Mouse (Mus musculus): ENCODE results near the gene Syt3. TPM values are rescaled to one million over a fixed set of nuclear protein-coding genes. Genes with fewer than 3 reads are reported as not detected.
A peak's percentile ranks its signal among the peaks of the same experiment; 100 is the strongest.

Gene Syt3
- 3.0 and 3.3 TPM in 2 replicates for polyA plus RNA-seq (2016; fragmentation: Nextera tagmentation; extraction: Ambion mirVana)

GRCm38 (mm10) chr7:44383980-44384715 lies at the start of gene Syt3:
Gene Syt3, plus strand, starts transcription at chr7:44384102.
- Histone ChIP-seq H3K27me3 (peaks cover 55% of the 10 kb centered on the region), H3K36me3 (no peaks in the 10 kb centered on the region), H3K4me2 (peak within 1 kb of the TSS; percentile 93), H3K4me3 (replicated peaks) (peak within 1 kb of the TSS; percentile 54), H3K27ac (no peak within 1 kb of the TSS), H3K4me1 (replicated peaks) (no peaks in the 10 kb centered on the region; the same call in 1 of the 2 replicates), H3K9me3 (no peaks in the 10 kb centered on the region), H3K9ac (replicated peaks) (peak within 1 kb of the TSS; percentile 50)
- 1% methylated on average over 25 of the region's 33 CpGs for WGBS
- ATAC-seq (ENCODE audit: insufficient number of reproducible peaks, insufficient read depth, low FRiP score, low TSS enrichment, low read depth), result peak; percentile 80

DNA sequence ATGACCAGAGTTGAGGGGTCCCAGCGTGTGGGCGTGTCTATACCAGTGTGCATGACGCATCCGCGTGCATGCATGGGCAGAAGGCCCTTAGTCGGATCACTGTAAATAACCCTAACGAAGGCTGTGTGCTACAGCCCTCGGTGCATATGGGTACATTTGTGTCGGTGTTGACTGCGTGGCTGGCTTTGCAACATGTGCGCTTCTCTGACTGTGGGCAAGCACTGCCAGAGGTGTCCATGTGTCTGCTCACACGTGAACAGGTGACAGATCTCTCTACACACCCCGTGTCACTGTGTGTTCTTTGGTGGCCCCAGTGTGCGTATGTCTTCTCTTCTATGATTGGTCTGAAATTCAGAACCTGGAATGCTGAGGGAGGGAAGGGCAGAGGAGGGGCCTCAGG lies 49.8 kb upstream of the Syt3 start:
- no peak for ATAC-seq (ENCODE audit: insufficient number of reproducible peaks, insufficient read depth, low FRiP score, low TSS enrichment, low read depth)
- H3K27ac ChIP-seq, result no peak overlapping the region
- H3K9ac ChIP-seq (replicated peaks), result no peak overlapping the region
- no peaks in the 10 kb centered on the region for H3K9me3 ChIP-seq
- WGBS, result 67% methylated on average over 14 of the region's 14 CpGs
- no peak overlapping the region for H3K4me2 ChIP-seq
- no peaks in the 10 kb centered on the region for H3K36me3 ChIP-seq
- H3K27me3 ChIP-seq, result peaks cover 78% of the 10 kb centered on the region
- H3K4me3 ChIP-seq (replicated peaks), result no peak overlapping the region
- peaks cover 8% of the 10 kb centered on the region for H3K4me1 ChIP-seq (replicated peaks)

DNA sequence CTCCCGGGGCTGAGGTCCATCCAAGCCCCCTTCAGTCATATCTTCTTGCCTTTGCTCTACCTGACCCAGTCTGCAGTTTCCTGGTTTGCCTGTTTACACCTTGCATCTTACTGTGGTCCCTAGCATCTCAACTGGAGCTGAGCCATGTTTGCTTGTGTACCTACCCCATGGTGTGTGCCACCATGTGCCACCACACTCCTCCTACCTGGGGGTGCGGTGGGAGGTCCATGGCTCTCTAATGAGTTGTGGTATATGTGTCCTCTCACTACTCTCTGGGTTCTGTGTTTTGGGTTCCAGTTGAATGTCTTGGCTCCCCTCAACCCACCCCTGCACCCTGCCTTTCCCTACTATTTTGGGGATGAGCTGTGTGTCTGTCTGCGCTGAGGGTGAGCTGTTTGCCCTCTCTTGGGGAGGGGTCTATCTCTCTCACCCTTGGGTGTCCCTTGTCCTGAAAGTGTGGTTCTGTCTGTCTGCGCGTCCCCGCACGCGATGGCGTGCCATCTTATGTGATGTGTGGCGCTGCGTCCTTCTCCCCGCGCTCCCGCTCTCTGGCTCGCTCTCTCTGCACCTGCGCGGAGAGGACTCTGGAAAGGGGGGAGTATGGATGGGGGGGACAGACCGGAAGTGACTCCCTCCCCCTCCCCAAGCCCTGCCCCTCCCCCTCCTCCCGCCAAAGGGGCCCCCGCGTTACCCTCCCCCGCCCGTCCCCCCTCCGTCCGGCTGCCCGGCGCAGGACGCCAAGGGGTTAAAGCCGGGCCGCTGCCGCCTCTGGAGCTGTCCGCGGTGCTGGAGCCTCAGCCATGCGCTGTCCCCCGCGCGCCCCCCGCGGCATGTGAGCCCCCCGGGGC lies 48.6 kb upstream of the Syt3 start:
- Histone ChIP-seq H3K4me2 (peak overlapping the region; percentile 88), H3K9ac (replicated peaks) (0 out of 2 replicates have a peak overlapping the region, but pooled peaks have one; percentile 12), H3K9me3 (no peaks in the 10 kb centered on the region), H3K36me3 (no peaks in the 10 kb centered on the region), H3K27ac (no peak overlapping the region), H3K27me3 (peaks cover 90% of the 10 kb centered on the region), H3K4me3 (replicated peaks) (peak overlapping the region; percentile 48), H3K4me1 (replicated peaks) (peaks cover 8% of the 10 kb centered on the region)
- 5% methylated on average over 21 of the region's 40 CpGs for WGBS
- 0 out of 2 replicates have a peak, but pooled peaks have one; percentile 49 for ATAC-seq (ENCODE audit: insufficient number of reproducible peaks, insufficient read depth, low FRiP score, low TSS enrichment, low read depth)

DNA sequence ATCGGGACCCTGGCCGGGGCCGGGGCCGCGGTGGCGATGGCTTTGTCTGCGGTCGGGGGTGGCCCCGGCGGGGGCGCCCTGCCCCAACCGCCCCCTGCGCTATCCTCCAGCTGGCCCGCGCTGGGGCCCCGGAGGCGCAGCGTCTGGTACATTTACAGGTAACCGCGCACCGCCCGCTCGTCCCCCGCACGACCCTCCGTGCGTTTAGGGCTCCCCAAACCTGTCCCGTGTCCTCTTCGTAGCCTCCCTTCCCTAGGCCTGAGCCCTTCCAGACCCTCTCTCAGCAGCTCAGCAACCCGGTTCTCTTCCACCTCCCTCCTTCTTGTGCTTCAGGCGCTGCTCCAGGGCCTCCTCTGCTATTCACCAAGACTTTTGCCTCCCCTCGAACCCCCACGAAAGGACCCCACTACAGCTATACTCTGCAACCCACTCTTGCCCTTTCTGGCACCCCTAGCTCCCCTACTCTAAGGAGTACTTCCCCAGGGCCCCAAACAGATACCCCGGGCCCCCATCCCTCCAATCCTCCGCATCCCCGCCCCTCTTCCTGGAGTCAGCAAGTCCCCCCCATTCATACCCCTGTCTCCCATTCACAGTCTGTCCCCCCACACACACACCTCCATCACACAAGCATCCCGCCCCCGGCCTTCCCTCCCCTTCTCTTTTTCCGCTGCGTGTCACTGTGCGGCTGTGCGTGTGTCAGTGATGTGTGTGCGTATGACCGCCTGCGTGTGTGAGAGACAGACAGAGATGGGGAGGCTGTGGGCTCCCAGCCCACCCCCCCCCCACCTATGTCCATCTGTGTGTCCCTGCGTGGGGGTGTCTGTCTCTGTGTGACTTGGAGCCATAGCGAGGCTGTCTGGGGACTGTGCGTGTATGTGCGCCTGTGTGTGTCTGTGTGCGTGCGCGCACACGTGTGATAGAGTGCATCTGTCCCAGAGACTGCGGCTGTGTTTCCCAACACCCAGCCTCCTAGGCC lies 47.6 kb upstream of the Syt3 start:
- peak overlapping the region; percentile 88 for H3K4me2 ChIP-seq
- peaks cover 8% of the 10 kb centered on the region for H3K4me1 ChIP-seq (replicated peaks)
- no peaks in the 10 kb centered on the region for H3K36me3 ChIP-seq
- peak overlapping the region; percentile 48 for H3K4me3 ChIP-seq (replicated peaks)
- 2% methylated on average over 32 of the region's 54 CpGs for WGBS
- peaks cover 96% of the 10 kb centered on the region for H3K27me3 ChIP-seq
- ATAC-seq (ENCODE audit: insufficient number of reproducible peaks, insufficient read depth, low FRiP score, low TSS enrichment, low read depth), result no peak
- 0 out of 2 replicates have a peak overlapping the region, but pooled peaks have one; percentile 12 for H3K9ac ChIP-seq (replicated peaks)
- no peak overlapping the region for H3K27ac ChIP-seq
- H3K9me3 ChIP-seq, result no peaks in the 10 kb centered on the region

DNA sequence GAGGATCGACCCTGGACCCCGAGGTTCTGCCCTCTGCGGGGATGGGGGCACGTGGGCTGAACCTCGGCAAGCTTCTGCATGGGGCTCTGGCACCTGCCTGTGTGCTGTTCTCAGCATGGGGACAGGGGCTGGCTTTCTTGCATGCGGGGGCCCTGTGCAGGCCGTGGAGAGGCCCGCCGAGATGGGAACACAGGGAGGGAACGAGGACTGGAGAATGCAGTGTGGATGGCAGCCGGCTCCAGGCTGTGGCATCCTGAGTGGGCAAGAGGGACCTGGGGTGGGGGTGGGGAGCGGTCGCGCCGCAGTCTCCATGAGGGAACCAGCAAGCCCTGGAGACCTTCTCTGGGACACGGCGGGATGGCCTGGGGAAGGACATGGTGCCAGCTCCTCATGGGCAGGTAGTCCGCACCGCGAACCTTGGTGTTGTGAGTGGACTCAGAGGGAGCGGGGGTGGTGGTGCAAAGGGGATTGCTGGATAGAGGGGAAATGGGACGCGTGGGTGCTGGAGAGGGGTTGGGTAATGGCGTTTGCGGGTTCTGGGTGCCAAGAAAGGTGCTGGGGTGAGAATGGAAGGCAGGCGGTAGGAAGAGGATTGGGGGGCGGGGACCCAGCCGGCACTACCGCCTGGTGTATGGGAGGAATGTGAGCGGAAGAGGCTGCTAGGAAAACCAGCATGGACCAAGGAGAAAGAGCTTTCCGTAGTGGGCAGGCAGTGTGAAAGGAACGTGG lies 46.6 kb upstream of the Syt3 start:
- no peaks in the 10 kb centered on the region for H3K9me3 ChIP-seq
- peaks cover 8% of the 10 kb centered on the region for H3K4me1 ChIP-seq (replicated peaks)
- H3K27me3 ChIP-seq, result peaks cover 99% of the 10 kb centered on the region
- WGBS, result 4% methylated on average over 32 of the region's 32 CpGs
- no peak overlapping the region for H3K4me3 ChIP-seq (replicated peaks)
- no peaks in the 10 kb centered on the region for H3K36me3 ChIP-seq
- H3K27ac ChIP-seq, result no peak overlapping the region
- no peak overlapping the region for H3K4me2 ChIP-seq
- no peak for ATAC-seq (ENCODE audit: insufficient number of reproducible peaks, insufficient read depth, low FRiP score, low TSS enrichment, low read depth)
- H3K9ac ChIP-seq (replicated peaks), result no peak overlapping the region; the same call in 1 of the 2 replicates

DNA sequence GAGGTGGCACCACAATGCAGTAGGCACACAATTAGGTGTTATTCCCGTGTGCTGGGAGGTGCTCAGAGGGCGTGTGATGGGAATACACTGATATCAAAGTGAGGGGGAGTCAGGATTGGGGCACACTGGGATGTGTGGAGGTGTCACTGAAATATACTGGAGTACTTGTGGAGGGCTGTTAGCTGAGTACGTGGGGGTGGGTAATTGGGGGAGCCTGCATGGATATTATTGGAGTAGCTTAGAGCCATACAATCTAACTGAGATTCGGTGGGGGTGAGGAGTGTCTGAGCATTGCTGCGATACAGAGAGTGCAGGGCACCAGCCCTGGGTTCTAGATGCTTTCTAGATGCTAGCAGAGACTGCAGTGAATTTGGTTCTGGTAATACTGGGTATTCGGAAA lies 43.7 kb upstream of the Syt3 start:
- Histone ChIP-seq H3K9ac (replicated peaks) (no peak overlapping the region), H3K27ac (no peak overlapping the region), H3K4me2 (no peak overlapping the region), H3K4me3 (replicated peaks) (no peak overlapping the region), H3K27me3 (peaks cover 98% of the 10 kb centered on the region), H3K36me3 (no peaks in the 10 kb centered on the region), H3K4me1 (replicated peaks) (peaks cover 12% of the 10 kb centered on the region), H3K9me3 (no peaks in the 10 kb centered on the region)
- 57% methylated on average over 6 of the region's 6 CpGs for WGBS
- ATAC-seq (ENCODE audit: insufficient number of reproducible peaks, insufficient read depth, low FRiP score, low TSS enrichment, low read depth), result no peak

DNA sequence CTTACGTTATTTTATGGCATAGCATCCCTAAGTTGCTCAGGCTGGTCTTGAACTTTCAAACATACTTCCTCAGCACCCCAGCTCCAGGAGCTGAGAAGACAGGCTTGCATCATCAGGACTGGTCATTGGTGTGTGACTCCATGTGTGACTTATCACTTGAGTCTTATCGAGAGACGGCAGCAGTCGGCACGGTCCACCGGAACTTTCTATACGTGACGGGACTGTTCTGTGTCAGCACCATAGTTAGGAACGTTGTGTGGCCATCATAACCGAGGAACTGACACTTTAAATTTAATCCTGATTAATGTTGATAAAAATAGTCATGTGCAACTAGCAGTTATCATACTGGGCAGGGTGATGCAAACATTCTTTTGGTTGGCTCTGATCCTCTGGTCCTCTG lies 42.8 kb upstream of the Syt3 start:
- H3K27me3 ChIP-seq, result peaks cover 96% of the 10 kb centered on the region
- H3K9ac ChIP-seq (replicated peaks), result no peak overlapping the region
- ATAC-seq (ENCODE audit: insufficient number of reproducible peaks, insufficient read depth, low FRiP score, low TSS enrichment, low read depth), result no peak
- WGBS, result 87% methylated on average over 10 of the region's 10 CpGs
- H3K27ac ChIP-seq, result no peak overlapping the region
- no peaks in the 10 kb centered on the region for H3K36me3 ChIP-seq
- no peak overlapping the region for H3K4me2 ChIP-seq
- H3K4me3 ChIP-seq (replicated peaks), result no peak overlapping the region
- H3K4me1 ChIP-seq (replicated peaks), result peaks cover 4% of the 10 kb centered on the region
- H3K9me3 ChIP-seq, result no peaks in the 10 kb centered on the region

- H3K27me3 ChIP-seq, result peaks cover 93% of the 10 kb centered on the region
- no peak overlapping the region for H3K9ac ChIP-seq (replicated peaks)
- no peaks in the 10 kb centered on the region for H3K36me3 ChIP-seq
- H3K27ac ChIP-seq, result no peak overlapping the region
- no peak overlapping the region for H3K4me3 ChIP-seq (replicated peaks)
- WGBS, result 64% methylated on average over 5 of the region's 5 CpGs
- H3K9me3 ChIP-seq, result no peaks in the 10 kb centered on the region
- no peak for ATAC-seq (ENCODE audit: insufficient number of reproducible peaks, insufficient read depth, low FRiP score, low TSS enrichment, low read depth)
- no peak overlapping the region for H3K4me2 ChIP-seq
- H3K4me1 ChIP-seq (replicated peaks), result peaks cover 4% of the 10 kb centered on the region; the same call in 1 of the 2 replicates
Observed at GRCm38 (mm10) chr7:44341714-44342113, 42.2 kb upstream of the Syt3 start.

DNA sequence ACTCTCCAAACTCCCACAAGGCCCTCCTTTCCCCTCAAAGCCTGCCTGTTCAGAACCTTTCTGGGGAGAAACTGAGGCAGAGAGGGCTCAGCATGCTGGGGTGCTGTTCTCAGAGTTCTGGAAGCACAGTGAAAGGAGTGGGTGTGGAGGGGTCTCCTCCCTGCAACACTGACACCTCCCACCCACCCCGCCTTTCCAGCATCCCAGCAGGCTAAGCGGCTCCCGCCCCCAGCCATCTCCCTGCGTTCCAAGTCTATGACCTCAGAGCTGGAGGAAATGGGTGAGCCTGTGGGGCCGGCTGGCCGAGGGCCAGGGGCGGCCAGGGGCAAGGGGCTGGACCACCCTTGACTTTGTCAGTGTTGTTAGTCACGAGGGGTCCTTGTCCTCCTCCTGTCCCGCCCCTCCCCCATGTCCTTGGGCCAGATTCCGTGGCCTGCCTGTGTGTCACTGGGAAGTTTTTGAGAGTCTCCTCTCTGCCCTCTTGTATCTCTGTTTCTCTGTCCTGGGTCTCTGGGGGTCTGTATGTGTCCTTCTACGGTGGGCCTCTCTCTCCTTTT lies 40.4 kb upstream of the Syt3 start:
- H3K9me3 ChIP-seq, result no peaks in the 10 kb centered on the region
- no peak for ATAC-seq (ENCODE audit: insufficient number of reproducible peaks, insufficient read depth, low FRiP score, low TSS enrichment, low read depth)
- no peak overlapping the region for H3K4me2 ChIP-seq
- 17% methylated on average over 11 of the region's 11 CpGs for WGBS
- no peak overlapping the region for H3K9ac ChIP-seq (replicated peaks)
- no peak overlapping the region for H3K4me3 ChIP-seq (replicated peaks)
- peaks cover 93% of the 10 kb centered on the region for H3K27me3 ChIP-seq
- peaks cover 4% of the 10 kb centered on the region; the same call in 1 of the 2 replicates for H3K4me1 ChIP-seq (replicated peaks)
- H3K36me3 ChIP-seq, result no peaks in the 10 kb centered on the region
- no peak overlapping the region for H3K27ac ChIP-seq

- Histone ChIP-seq H3K27ac (no peak overlapping the region), H3K36me3 (no peaks in the 10 kb centered on the region), H3K4me1 (replicated peaks) (peaks cover 4% of the 10 kb centered on the region; the same call in 1 of the 2 replicates), H3K27me3 (peaks cover 93% of the 10 kb centered on the region), H3K9ac (replicated peaks) (no peak overlapping the region), H3K4me2 (no peak overlapping the region), H3K9me3 (no peaks in the 10 kb centered on the region), H3K4me3 (replicated peaks) (no peak overlapping the region)
- WGBS, result 60% methylated on average over 12 of the region's 12 CpGs
- no peak for ATAC-seq (ENCODE audit: insufficient number of reproducible peaks, insufficient read depth, low FRiP score, low TSS enrichment, low read depth)
Observed at GRCm38 (mm10) chr7:44344622-44345021, 39.3 kb upstream of the Syt3 start.

All from limb, embryonic 12.5 days (tissue).